Mouse (Mus musculus) heart, adult 2 months (tissue): Measurements from ENCODE around the gene 4931409K22Rik.

Experiments
- CTCF ChIP-seq: fragments of 200-600 bp; IDR thresholded peaks from 2 replicates; pipeline ENCODE4 v1.8.1; 2022; ENCODE audit warnings: antibody characterized with exemption, mild to moderate bottlenecking, moderate library complexity
- EP300 ChIP-seq: fragments of 200-500 bp; IDR thresholded peaks from 2 replicates; pipeline ENCODE4 v1.6.1; 2011; ENCODE audit warnings: low read depth, low read length, control low read depth; ENCODE audit not compliant: insufficient read depth
- POLR2A ChIP-seq: fragments of 200-500 bp; IDR thresholded peaks from 2 replicates; pipeline ENCODE4 v1.6.1; 2011; ENCODE audit warnings: mild to moderate bottlenecking, low read depth, low read length, control low read depth; ENCODE audit not compliant: insufficient read depth

- no peak for TF ChIP-seq EP300
- no peak for TF ChIP-seq POLR2A
- no peak for TF ChIP-seq CTCF
Observed at GRCm38 (mm10) chr5:24527780-24528179, 28.8 kb downstream of the 4931409K22Rik start.
